Mouse (Mus musculus) T-helper 1 cell (primary cell): ENCODE data around the gene Mpdu1.
"Not testable (repeated sequence)": the region's sequence is repeated elsewhere in the genome, so short reads cannot be mapped to it uniquely, and the experiment has no call there.

Experiments used
- in situ Hi-C: fragments of 300-600 bp; cut with MboI, MseI; formaldehyde crosslinking; loops from one replicate; pipeline ENCODE4 v1.15.1; 2025; ENCODE audit warnings: high pct_unique_total_duplicates

Gene Mpdu1

DNA sequence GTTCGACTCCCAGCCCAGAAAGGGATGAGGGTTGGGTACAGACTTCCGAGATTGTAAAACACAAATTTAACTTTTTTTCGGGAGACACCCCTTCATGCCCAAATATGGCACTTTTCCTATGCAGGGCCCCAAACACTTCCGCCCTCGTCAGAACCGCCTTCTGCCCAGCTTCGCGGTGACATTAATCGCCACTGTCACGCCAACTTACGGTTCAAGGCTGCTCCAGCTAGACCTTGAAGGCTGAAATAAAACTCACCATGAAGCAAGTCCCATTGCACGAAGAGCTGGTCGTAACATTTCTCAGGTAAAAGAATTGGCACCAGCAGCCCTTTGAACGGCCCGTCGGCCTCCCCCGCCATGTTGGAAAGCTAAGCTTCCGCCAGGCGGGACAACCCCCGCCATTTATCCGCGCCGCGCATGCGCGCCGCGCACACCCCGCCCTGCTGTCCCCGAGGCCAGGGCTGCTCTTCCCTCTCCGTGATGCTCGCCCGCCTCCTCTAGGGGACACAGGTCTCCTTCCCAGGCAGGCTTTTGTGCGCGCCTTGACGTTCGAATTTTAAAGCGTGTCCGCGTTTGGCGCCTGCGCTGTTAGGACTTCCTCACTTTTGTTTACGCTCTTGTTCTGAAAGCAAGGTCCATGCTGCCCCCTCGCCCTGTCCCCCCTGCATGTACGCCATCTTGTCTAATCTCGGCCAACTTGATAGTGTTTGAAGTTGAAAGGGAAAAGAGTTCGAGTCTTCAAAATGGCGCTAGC is at the start of gene Mpdu1:
TSS of gene Mpdu1 (minus strand) at position 430 of the 754 bp plus-strand sequence.
- in situ Hi-C loops, result no loop called here

- in situ Hi-C loops, result no loop called here
Observed at GRCm38 (mm10) chr11:69711082-69711481, 48.6 kb upstream of the Mpdu1 start.

DNA sequence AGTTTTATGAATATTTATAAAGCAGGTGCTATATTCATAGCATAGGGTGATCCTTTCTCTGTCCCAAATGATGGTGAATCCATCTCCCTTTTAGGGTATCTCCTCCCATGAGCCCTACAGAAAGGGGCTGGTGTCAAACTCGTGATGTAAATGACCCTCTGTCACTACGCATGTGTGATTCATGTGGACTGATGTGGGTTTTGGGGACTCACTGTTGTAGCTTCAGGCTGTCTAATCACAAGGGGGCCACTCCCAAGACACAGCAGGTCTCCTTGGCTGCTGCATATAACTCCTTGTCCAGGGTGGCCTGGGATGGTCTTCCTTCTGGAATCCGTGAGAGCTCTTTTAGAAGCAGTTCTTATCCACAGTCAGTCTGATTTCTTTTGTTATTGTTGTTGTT is 48.0 kb upstream of the Mpdu1 start:
- in situ Hi-C loops, result no loop called here

- in situ Hi-C loops, result no loop called here
Observed at GRCm38 (mm10) chr11:69709554-69710446, 47.4 kb upstream of the Mpdu1 start.

DNA sequence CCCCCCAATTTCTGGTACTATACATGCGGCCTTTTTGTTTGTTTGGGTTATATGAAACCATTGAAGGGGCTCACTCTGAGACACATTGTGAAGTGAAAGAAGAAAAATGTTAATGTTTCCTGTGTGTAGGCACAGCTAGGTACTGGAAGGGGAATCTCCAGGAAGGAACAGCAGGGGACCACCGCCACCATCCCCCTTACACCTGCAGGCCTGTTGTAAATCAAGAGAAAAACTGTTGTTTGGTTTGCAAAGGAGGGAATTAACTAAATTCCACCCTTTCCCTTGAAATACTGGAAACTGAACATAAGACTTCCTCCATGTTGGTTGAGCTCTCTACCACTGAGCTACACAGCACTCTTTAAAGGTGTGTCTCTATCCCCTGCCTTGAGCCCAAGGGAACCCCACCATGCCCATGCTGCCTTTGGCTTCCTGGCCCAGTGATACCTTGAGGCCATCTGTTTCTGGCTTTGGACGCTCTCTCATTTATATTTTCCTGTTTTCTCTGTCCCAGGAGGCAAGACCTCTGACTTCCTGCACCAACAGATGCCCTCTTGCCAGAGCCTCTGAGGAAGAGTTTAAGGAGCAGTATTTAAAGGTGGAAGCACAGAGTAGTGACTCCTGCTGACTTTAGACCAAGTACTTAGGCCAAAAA is 46.3 kb upstream of the Mpdu1 start:
- in situ Hi-C loops, result no loop called here

DNA sequence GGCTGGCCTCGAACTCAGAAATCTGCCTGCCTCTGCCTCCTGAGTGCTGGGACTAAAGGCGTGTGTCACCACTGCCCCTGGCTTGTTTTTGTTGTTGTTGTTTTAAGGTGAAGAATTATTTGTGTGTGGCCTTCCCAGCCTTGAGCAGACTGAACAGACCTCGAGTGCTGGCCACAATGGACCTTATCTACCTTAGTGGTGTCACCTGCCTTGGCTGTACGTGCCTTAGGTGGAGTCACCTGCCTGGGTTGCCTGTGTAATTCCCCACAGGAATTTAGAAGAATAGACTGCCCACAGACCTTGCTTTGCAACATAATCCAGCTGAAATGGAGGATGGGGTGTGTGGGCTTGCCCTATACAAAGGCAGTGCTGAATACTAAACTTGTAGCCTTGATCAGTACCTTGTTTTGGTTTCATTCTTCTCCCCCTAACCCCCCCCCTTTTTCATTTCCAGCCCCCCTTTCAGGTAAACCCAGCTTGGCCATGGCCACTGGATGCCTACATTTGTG is 45.5 kb upstream of the Mpdu1 start:
- in situ Hi-C loops, result no loop called here

DNA sequence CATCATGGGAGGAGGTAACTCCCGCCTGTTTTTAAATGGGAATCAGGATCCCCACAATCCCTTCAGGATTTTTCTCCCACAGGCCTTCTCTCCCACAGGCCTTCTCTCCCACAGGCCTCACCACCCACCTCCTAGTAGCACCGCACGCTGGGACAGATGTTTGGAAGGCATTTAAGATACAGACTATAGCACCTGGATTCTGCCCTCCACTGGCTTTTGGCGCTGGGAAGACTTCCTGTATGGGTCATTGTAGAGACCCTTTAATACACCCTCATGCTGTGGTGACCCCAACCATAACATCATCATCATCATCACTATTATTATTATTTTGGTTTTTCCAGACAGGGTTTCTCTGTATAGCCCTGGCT is 45.0 kb upstream of the Mpdu1 start:
- in situ Hi-C loops, result no loop called here

GRCm38 (mm10) chr11:69706775-69707479 is 44.5 kb upstream of the Mpdu1 start:
- in situ Hi-C loops, result no loop called here

- in situ Hi-C loops, result no loop called here
Observed at GRCm38 (mm10) chr11:69704613-69705010, 42.2 kb upstream of the Mpdu1 start.

DNA sequence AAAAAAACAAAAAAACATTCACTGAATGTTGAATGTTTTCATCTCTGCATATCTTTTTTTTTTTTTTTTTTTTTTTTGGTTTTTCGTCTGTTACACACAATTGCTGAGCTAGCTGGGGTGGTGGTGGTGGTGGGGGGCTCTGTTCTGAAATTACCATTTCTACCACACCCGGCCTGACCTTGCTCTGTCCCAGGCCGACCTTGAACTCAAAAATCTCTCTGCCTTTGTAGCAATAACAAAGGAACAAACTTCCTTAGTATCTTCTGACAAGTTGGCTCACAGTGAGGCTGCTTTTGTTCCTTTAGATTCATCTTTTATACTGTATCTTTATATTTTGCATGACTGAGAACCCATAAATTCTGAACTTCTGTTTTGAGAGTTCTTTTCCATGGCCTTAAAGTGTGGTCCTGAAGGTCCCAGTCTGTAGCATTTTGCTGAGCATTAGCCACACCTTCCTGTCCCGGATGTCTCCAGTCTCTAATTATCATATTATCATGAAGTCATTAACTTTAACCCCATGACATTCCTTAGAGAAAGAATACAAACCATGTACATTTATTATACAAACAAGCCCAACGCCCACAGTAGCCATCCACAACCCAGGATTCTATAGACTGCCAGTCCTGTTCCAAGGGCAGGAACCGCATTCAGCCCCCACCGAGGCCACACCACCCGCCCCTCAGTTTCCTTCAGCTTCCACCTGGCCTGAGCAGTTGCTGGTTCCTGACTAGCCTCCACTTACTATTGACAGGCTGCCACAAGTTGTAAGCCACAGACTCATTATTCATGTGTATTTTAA is 41.6 kb upstream of the Mpdu1 start:
- in situ Hi-C loops, result no loop called here

DNA sequence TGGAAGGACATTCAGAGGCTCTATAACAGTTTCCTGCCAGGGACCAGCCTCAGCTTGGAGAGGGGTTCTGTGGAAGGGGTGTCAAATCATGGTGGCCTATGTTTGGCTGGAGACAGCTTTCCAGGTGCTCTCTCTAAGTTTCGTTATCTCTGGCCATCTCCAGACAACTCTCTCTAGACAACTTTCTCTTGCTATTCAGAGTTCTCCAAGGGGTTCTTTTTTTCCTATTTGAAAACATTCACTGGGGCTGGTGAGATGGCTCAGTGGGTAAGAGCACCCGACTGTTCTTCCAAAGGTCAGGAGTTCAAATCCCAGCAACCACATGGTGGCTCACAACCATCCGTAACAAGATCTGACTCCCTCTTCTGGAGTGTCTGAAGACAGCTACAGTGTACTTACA is 40.9 kb upstream of the Mpdu1 start:
- in situ Hi-C loops, result not testable (repeated sequence)

DNA sequence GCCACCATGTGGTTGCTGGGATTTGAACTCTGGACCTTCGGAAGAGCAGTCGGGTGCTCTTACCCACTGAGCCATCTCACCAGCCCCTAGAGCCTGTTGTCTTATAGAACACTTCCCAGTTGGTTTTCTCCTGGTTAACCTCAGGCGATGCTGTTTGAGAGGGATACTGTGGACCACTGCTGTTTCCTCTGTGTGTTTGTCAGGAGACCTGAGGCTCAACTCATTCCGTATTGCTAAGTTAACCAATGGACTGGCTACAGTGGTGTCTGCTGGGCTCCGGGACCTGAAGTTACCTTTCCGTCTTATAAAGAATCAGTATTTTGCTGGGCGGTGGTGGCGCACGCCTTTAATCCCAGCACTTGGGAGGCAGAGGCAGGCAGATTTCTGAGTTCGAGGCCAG is 40.4 kb upstream of the Mpdu1 start:
- in situ Hi-C loops, result not testable (repeated sequence)

DNA sequence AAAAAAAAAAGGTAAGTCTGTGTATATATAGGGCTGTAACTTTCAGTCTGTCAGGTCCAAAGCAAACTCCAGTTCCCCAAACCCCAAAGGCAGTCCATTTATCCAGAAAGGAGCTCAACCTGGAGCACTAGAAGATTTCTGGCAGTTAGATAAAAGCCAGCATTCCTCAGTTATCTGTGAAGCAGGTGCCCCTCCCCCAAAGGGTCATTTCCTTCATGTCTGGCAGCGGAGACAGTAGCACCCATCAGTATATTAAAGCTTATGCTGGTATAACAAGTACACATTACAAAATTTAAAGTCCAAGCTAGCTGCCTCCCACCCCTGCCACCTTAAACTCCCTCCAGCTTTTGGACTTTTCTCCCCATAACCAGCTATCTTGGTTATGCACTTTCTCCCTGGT is 37.2 kb upstream of the Mpdu1 start:
- in situ Hi-C loops, result no loop called here

DNA sequence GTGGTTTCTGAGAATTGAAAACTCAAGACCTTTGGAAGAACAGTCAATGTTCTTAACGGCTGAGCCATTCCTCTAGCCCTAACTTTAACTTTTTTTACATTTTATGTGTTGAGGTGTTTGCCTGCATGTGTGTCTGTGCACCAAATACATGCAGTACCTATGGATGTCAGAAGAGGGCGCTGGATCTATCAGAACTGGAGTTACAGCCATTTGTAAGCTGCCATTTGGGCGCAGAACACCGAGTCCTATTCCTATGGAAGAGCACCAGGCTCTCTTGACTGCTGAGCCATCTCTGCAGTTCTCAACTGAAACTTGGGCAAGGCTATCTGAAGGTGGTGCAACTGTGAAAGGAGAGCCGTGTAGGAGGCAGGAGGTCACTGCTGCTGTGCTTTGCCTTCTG is 36.1 kb upstream of the Mpdu1 start:
- in situ Hi-C loops, result no loop called here

DNA sequence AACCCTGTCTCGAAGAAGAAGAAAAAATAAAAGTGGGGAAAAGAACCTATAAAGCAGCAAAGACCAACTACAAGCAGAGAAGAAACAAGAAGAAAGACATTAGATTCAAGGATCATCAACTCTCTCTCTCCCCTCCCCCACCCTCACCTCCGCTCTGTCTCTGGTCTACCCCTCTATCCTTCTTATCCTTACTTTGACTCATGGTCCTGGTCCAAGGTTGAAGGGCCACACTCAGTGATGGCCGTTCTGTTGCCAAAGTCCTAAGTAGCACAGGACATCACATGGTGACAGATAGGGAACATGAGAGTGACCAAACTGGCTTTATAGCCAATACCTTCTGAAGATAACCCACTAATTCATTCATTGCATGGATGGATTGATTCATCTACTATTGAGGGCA is 35.0 kb upstream of the Mpdu1 start:
- in situ Hi-C loops, result no loop called here

DNA sequence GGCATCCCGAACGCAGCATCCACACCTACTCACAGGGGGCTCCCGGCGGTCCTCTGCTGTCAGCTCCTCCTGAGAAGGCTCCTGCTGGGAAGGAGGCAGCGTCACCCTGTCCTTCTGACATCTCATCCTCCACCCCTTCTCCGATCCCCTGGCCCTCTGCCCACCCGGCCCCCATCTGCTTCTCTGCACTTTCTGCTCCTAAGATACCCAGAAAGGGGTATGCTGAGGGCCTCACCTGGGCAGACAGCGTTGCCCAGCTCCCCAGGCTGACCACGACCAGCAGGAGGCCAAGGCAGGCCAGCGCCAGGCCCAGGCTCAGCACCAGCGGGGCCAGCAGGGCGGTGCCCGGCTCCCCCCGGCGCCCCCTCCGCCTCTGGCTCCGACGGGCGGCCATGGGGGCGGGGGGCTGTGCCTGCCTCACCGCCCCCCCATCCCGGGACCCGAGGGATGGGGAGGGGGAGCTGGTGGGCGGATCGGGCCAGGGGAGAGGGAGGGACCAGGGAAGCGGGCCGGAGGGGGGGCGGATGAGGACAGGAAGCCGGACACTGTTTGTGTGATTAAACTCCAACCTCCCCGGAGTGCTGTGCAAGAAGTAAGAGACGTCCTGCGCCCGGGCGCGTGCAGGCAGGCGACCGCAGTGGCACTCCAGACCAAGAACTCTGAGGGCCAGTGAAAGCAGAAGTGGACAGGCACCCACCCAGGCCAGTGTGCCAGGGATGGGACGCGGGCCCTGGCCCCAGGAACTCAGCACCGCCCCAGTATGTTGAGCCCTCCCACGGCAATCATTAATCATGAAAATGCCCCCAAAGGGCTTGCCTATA is 33.1 kb upstream of the Mpdu1 start, which contains the start of the genes Tnfsf12 and Tnfsfm13:
TSS of gene Tnfsf12 (minus strand) at position 489 of the 821 bp plus-strand sequence.
TSS of gene Tnfsfm13 (minus strand) at position 738 of the 821 bp plus-strand sequence.
- in situ Hi-C loops, result no loop called here

GRCm38 (mm10) chr11:69695046-69695360 is 32.6 kb upstream of the Mpdu1 start:
- in situ Hi-C loops, result no loop called here

- in situ Hi-C loops, result no loop called here
Observed at GRCm38 (mm10) chr11:69693421-69693965, 31.1 kb upstream of the Mpdu1 start.

DNA sequence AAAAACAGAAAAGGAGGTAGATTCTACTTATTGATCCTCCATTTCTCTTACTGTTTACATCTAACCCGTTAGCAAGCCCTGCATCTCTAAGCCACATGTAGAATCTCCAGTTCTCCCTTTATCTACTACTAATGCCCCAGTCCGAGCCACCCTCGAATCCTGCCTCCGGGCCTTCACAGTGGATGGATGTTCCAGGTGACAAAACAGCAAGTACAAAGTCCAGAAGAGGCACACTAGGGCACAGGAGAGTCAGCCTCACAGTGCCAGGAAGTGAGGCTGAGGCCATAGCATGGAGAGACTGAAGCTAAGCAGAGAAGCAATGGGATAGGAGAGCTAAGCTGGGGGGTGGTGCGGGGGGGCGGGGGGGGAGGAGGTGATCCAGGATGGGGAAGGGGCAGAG is 30.4 kb upstream of the Mpdu1 start:
- in situ Hi-C loops, result no loop called here
